Mouse (Mus musculus): ENCODE measurements around the gene Unc119. TPM values are rescaled to one million over a fixed set of nuclear protein-coding genes. Genes with fewer than 3 reads are reported as not detected.
A peak's percentile ranks its signal among the peaks of the same experiment; 100 is the strongest.

The Unc119 gene
- polyA plus RNA-seq, 1 experiment from 2014 or later = 39.8 TPM

- Histone ChIP-seq H3K9me3 (ENCODE audit: control insufficient read depth, low read length) (no peaks in the 10 kb centered on the region), H3K27me3 (replicated peaks; ENCODE audit: control insufficient read depth, insufficient read depth, low read length) (no peaks in the 10 kb centered on the region), H3K4me1 (replicated peaks; ENCODE audit: control insufficient read depth, insufficient read depth, low read length) (no peaks in the 10 kb centered on the region; the same call in 1 of the 2 replicates), H3K9ac (ENCODE audit: low read length) (no peak overlapping the region), H3K4me3 (ENCODE audit: low read depth, low read length) (no peak overlapping the region), H3K36me3 (ENCODE audit: control insufficient read depth, insufficient read depth, low read length) (peaks cover 48% of the 10 kb centered on the region), H3K4me2 (ENCODE audit: low read length) (peak overlapping the region; percentile 34; the same call in 1 of the 2 replicates), H3K27ac (ENCODE audit: low read depth) (0 out of 2 replicates have a peak overlapping the region, but pooled peaks have one; percentile 11)
- WGBS = 36% methylated on average over 2 of the region's 2 CpGs
- DNase-seq (ENCODE audit: low spot score) = no peak
- no peak; the same call in none of the 2 replicates for ATAC-seq (replicated peaks; ENCODE audit: low FRiP score, low TSS enrichment, low read depth)
Measured at GRCm38 (mm10) chr11:78322076-78322831, 21.0 kb upstream of the Unc119 start.

GRCm38 (mm10) chr11:78322860-78323259, 20.4 kb upstream of the Unc119 start, which contains the start of gene Aldoc:
Aldoc (plus strand) TSS chr11:78322968.
- peak; percentile 94 for ATAC-seq (replicated peaks; ENCODE audit: low FRiP score, low TSS enrichment, low read depth)
- Histone ChIP-seq H3K4me3 (ENCODE audit: low read depth, low read length) (peak within 1 kb of the TSS; percentile 16), H3K4me1 (replicated peaks; ENCODE audit: control insufficient read depth, insufficient read depth, low read length) (no peaks in the 10 kb centered on the region; the same call in 1 of the 2 replicates), H3K27ac (ENCODE audit: low read depth) (0 out of 2 replicates have a peak within 1 kb of the TSS, but pooled peaks have one; percentile 11), H3K9me3 (ENCODE audit: control insufficient read depth, low read length) (no peaks in the 10 kb centered on the region), H3K4me2 (ENCODE audit: low read length) (peak within 1 kb of the TSS; percentile 34), H3K9ac (ENCODE audit: low read length) (peak within 1 kb of the TSS; percentile 5; the same call in 1 of the 2 replicates), H3K27me3 (replicated peaks; ENCODE audit: control insufficient read depth, insufficient read depth, low read length) (no peaks in the 10 kb centered on the region), H3K36me3 (ENCODE audit: control insufficient read depth, insufficient read depth, low read length) (peaks cover 42% of the 10 kb centered on the region)
- DNase-seq (ENCODE audit: low spot score) = peak; percentile 80
- WGBS = 4% methylated on average over 15 of the region's 15 CpGs

- Histone ChIP-seq H3K9me3 (ENCODE audit: control insufficient read depth, low read length) (no peaks in the 10 kb centered on the region), H3K4me2 (ENCODE audit: low read length) (no peak overlapping the region), H3K4me3 (ENCODE audit: low read depth, low read length) (no peak overlapping the region), H3K36me3 (ENCODE audit: control insufficient read depth, insufficient read depth, low read length) (peaks cover 28% of the 10 kb centered on the region), H3K27me3 (replicated peaks; ENCODE audit: control insufficient read depth, insufficient read depth, low read length) (no peaks in the 10 kb centered on the region), H3K9ac (ENCODE audit: low read length) (no peak overlapping the region), H3K4me1 (replicated peaks; ENCODE audit: control insufficient read depth, insufficient read depth, low read length) (peaks cover 5% of the 10 kb centered on the region), H3K27ac (ENCODE audit: low read depth) (no peak overlapping the region)
- DNase-seq (ENCODE audit: low spot score) (no peak), ATAC-seq (replicated peaks; ENCODE audit: low FRiP score, low TSS enrichment, low read depth) (no peak)
- 87% methylated on average over 15 of the region's 15 CpGs for WGBS
Measured at GRCm38 (mm10) chr11:78324000-78324785, 19.1 kb upstream of the Unc119 start.

GRCm38 (mm10) chr11:78324965-78325364, 18.3 kb upstream of the Unc119 start:
- peaks cover 20% of the 10 kb centered on the region for H3K36me3 ChIP-seq (ENCODE audit: control insufficient read depth, insufficient read depth, low read length)

GRCm38 (mm10) chr11:78327215-78327614, 16.1 kb upstream of the Unc119 start:
- no peak overlapping the region for H3K9ac ChIP-seq (ENCODE audit: low read length)
- H3K27me3 ChIP-seq (replicated peaks; ENCODE audit: control insufficient read depth, insufficient read depth, low read length) = no peaks in the 10 kb centered on the region
- H3K36me3 ChIP-seq (ENCODE audit: control insufficient read depth, insufficient read depth, low read length) = no peaks in the 10 kb centered on the region
- no peak for DNase-seq (ENCODE audit: low spot score)
- H3K27ac ChIP-seq (ENCODE audit: low read depth) = no peak overlapping the region
- no peak for ATAC-seq (replicated peaks; ENCODE audit: low FRiP score, low TSS enrichment, low read depth)
- H3K9me3 ChIP-seq (ENCODE audit: control insufficient read depth, low read length) = no peaks in the 10 kb centered on the region
- no peak overlapping the region for H3K4me3 ChIP-seq (ENCODE audit: low read depth, low read length)
- WGBS = 92% methylated on average over 4 of the region's 4 CpGs
- H3K4me1 ChIP-seq (replicated peaks; ENCODE audit: control insufficient read depth, insufficient read depth, low read length) = peaks cover 7% of the 10 kb centered on the region
- H3K4me2 ChIP-seq (ENCODE audit: low read length) = no peak overlapping the region

More at GRCm38 (mm10) chr11:78324965-78325364, 18.3 kb upstream of the Unc119 start:
- Histone ChIP-seq H3K9ac (ENCODE audit: low read length) (no peak overlapping the region), H3K4me3 (ENCODE audit: low read depth, low read length) (no peak overlapping the region), H3K4me1 (replicated peaks; ENCODE audit: control insufficient read depth, insufficient read depth, low read length) (peaks cover 7% of the 10 kb centered on the region), H3K27ac (ENCODE audit: low read depth) (no peak overlapping the region), H3K27me3 (replicated peaks; ENCODE audit: control insufficient read depth, insufficient read depth, low read length) (no peaks in the 10 kb centered on the region), H3K4me2 (ENCODE audit: low read length) (no peak overlapping the region), H3K9me3 (ENCODE audit: control insufficient read depth, low read length) (no peaks in the 10 kb centered on the region)
- ATAC-seq (replicated peaks; ENCODE audit: low FRiP score, low TSS enrichment, low read depth) (no peak), DNase-seq (ENCODE audit: low spot score) (no peak)
- 86% methylated on average over 12 of the region's 12 CpGs for WGBS

DNA sequence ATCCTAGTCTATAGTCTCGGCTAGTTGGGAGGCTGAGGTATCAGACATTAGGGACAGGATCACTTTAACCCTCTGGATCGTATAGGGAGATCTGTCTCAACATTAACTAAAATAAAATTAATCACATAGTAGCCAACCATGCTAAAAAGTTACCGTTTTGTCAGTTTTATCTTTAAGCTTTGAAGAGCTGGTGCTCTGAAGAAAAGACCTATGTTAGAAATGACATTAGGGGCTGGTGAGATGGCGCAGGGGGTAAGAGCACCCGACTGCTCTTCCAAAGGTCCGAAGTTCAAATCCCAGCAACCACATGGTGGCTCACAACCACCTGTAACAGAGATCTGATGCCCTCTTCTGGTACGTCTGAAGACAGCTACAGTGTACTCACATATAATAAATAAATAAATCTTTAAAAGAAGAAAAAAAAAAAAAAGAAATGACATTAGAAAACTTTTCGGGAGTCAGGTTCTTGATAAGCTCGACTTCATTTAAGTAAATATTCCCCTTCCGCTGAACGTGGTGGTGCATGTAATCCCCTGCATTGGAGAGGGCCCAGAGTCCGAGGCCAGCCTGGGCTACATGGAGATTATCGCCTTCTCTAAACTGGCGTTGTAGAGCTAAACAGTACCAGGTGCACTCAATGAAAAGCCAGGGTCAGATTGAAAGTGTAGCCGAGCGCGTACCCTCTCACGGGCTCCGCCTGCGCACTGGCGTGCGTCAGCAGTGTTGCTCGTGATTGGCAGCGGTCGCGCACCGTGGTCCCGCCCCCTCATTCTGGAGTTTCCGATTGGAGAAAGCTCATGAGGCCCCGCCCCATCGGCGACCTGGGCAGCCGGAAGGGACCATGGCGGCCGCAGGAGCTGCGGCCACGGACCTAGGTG, 15.4 kb upstream of the Unc119 start, which contains the start of gene Pigs:
Pigs (plus strand) TSS at position 782 of the 878 bp plus-strand sequence.
- ATAC-seq (replicated peaks; ENCODE audit: low FRiP score, low TSS enrichment, low read depth) = peak; percentile 94
- 0 out of 2 replicates have a peak within 1 kb of the TSS, but pooled peaks have one; percentile 47 for H3K27ac ChIP-seq (ENCODE audit: low read depth)

DNA sequence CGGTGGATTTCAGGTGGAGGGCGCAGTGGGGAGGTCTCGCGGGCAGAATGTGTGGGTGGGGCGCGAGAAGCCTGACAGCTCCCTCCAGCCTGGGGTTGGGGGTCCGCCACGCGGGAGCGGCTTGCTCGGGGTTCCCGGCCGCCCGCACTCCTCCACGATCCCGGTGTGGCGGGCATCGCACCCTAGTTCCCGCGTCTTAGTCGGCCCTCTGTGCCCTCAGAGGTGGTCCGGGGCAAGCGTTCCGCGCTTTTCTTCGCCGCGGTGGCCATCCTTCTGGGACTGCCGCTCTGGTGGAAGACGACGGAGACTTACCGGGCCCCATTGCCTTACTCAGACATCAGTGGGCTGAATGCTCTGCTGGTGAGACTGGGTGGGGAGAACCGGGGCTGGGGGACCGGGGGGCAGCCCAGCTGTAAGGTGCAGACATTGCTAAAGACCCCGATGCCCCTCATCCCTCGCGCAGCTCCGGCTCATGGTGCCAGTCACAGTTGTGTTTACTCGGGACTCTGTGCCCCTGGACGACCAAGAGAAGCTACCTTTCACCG, 14.7 kb upstream of the Unc119 start:
- ATAC-seq (replicated peaks; ENCODE audit: low FRiP score, low TSS enrichment, low read depth) (peak; percentile 69), DNase-seq (ENCODE audit: low spot score) (no peak)
- peak overlapping the region; percentile 79 for H3K4me3 ChIP-seq (ENCODE audit: low read depth, low read length)
- peak overlapping the region; percentile 84 for H3K9ac ChIP-seq (ENCODE audit: low read length)
- peak overlapping the region; percentile 91 for H3K4me2 ChIP-seq (ENCODE audit: low read length)
- peaks cover 9% of the 10 kb centered on the region for H3K36me3 ChIP-seq (ENCODE audit: control insufficient read depth, insufficient read depth, low read length)
- peaks cover 7% of the 10 kb centered on the region for H3K4me1 ChIP-seq (replicated peaks; ENCODE audit: control insufficient read depth, insufficient read depth, low read length)
- WGBS = 1% methylated on average over 41 of the region's 41 CpGs
- no peak overlapping the region for H3K27ac ChIP-seq (ENCODE audit: low read depth)
- no peaks in the 10 kb centered on the region for H3K27me3 ChIP-seq (replicated peaks; ENCODE audit: control insufficient read depth, insufficient read depth, low read length)
- no peaks in the 10 kb centered on the region for H3K9me3 ChIP-seq (ENCODE audit: control insufficient read depth, low read length)

More for the DNA sequence above, 15.4 kb upstream of the Unc119 start, which contains the start of gene Pigs:
- Histone ChIP-seq H3K36me3 (ENCODE audit: control insufficient read depth, insufficient read depth, low read length) (peaks cover 2% of the 10 kb centered on the region; the same call in 1 of the 2 replicates), H3K9me3 (ENCODE audit: control insufficient read depth, low read length) (no peaks in the 10 kb centered on the region), H3K9ac (ENCODE audit: low read length) (peak within 1 kb of the TSS; percentile 84), H3K27me3 (replicated peaks; ENCODE audit: control insufficient read depth, insufficient read depth, low read length) (no peaks in the 10 kb centered on the region), H3K4me1 (replicated peaks; ENCODE audit: control insufficient read depth, insufficient read depth, low read length) (peaks cover 7% of the 10 kb centered on the region), H3K4me3 (ENCODE audit: low read depth, low read length) (peak within 1 kb of the TSS; percentile 79), H3K4me2 (ENCODE audit: low read length) (peak within 1 kb of the TSS; percentile 91)
- DNase-seq (ENCODE audit: low spot score) = peak; percentile 97
- 11% methylated on average over 36 of the region's 37 CpGs for WGBS
